Mouse (Mus musculus): ENCODE results near the gene Klhl21.

Klhl21 gene

GRCm38 (mm10) chr4:151995371-151996172 lies 13.0 kb upstream of the Klhl21 start:
- DNase-seq (ENCODE audit: low spot score in 2 of 2), result no peak

DNA sequence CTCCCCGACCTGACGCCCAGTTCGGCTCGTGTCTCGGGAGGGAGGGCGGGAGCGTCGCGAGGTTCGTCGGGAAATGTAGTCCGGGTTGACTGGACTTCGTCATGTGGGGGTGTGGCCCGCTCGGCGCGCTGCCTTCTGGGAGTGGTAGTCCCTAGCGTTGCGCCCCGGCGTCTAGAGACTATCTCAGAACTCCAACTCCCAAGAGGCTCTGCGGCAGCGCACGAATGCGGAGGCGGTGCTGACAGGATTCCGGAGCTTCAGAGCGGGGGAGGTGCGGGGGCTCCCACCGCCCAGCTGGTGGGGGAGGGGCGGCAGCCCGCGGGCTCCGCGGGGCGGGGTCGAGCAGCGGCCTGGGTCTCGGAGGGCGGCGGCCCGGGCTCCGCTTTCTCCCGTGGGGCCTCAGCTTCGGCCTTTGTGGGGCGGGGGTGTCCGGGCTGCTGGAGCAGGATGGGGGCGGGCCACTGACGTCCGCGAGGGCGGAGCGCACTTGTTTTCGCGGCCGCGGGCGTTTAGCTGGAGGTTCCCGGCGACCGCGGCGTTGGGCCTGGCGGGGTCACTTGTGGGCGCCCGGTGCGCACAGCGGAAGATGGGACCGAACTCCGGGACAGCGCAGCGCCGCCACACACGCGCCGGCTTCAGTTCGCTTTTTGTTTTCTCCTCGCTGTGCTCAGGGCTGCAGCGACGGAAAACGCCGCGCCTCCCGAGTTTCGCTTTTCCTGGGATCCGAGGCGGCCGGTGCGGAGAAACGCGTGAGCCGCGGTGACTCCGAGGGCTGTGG lies 12.2 kb upstream of the Klhl21 start, which contains the start of gene Phf13:
Gene Phf13 (minus strand): TSS at position 86 of the 778 bp plus-strand sequence.
- peak; percentile 99 to 100 for DNase-seq (ENCODE audit: low spot score in 2 of 2)

DNA sequence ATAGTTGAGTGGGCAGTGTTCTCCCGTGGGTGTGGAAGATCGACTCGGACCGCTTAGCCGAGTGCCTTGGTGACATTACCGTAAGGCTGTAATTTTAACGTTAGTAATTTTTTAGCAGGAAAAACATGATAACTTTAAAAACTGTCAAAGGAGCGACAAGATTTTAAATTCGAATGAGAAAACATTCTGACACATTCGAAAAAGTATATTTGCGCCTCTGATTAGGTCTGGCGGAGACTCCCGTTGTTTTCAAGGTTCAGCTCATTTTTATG lies 11.7 kb upstream of the Klhl21 start:
- no peak for DNase-seq (ENCODE audit: low spot score in 2 of 2)

GRCm38 (mm10) chr4:151997701-151998100 lies 10.9 kb upstream of the Klhl21 start:
- DNase-seq (ENCODE audit: low spot score in 2 of 2), result no peak

GRCm38 (mm10) chr4:151999481-151999880 lies 9.1 kb upstream of the Klhl21 start:
- no peak for DNase-seq (ENCODE audit: low spot score in 2 of 2)

GRCm38 (mm10) chr4:152000906-152001305 lies 7.7 kb upstream of the Klhl21 start:
- no peak for DNase-seq (ENCODE audit: low spot score in 2 of 2)

DNA sequence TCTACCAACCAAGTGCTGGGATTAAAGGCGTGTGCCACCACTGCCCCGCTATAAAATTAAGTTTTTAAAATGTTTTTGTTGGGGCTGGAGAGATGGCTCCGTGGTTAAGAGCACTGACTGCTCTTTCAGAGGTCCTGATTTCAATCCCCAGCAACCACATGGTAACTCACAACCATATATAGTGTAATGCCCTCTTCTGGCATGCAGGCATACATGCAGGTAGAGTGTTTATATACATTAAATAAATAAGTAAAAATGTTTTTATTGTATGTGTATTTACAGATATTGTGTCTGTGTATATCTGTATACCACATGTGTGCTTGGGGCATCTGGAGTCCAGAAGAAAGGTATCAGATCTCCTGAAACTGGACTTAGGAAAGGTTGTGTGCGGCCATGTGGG lies 7.3 kb upstream of the Klhl21 start:
- no peak for DNase-seq (ENCODE audit: low spot score in 2 of 2)

DNA sequence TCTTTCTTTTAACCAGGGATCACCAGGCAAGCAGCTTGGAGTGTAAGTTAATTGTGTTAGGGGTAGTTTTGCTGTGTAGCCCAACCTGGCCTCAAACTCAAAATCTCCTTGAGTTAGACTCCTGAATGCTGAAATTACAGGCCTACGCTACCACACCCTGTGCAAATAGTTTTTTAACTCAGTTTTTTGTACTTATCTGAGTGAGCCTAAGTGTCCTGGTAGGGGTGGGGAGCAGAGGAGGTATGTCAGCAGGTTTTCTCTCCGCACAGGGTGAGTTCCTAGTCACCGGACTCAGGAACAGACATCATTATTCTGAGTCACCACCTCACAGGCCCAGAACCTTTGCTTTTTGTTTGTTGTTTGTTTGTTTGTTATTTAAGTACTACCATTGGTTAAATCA lies 6.5 kb upstream of the Klhl21 start:
- no peak for DNase-seq (ENCODE audit: low spot score in 2 of 2)

- no peak for DNase-seq (ENCODE audit: low spot score in 2 of 2)
Measured at GRCm38 (mm10) chr4:152006137-152006536, 2.5 kb upstream of the Klhl21 start.

DNA sequence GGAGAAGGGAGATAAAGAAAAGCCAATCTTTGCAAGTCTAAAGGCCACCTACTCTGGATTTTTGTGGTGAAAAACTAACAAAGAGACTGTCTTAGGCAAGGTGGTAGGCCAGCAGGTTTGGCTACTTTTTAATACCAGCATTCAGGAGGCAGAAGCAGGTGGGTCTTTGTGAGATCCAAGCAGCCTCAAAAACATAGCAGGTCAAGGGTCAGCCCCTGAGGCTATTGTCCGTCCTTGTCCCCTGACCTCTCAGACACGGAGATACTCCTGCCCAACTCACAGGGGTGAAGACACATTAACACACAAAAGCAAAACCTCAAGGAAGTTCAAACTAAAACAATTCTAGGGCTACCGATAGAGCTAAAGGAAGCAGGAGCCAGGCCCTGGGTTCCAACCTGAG lies 1.8 kb upstream of the Klhl21 start:
- DNase-seq (ENCODE audit: low spot score in 2 of 2), result no peak

DNA sequence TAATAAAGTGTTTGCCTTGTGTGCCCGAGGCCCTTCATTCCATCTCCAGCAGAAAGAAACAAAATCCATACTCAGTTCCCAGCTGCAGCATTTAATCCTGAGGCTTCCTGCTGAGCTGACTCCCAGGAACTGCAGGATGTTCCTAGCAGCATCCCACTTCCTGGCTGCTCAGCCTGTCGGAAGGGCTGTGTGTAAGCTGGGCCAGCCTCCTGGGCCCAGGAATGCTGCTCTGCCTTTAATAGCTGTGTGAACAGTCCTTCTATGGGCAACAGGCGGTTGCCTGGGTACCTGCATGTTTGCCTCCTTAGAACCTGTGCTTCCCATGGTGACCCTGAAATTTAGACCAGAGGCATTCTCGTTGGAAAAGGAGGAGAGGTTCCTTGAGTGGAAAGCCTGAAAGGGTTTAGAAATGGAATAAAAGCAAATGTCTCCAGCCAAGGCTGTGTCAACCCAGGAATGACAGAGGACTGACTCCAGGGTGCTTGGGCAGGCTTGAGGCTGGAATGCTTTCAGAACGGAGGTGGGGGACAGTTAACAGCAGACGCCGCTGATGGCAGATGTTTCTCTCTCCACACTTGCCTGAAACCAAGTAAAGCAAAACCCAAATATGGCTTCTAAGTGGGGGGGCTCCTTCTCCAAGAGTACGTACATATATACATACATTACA lies 989 bp upstream of the Klhl21 start:
- DNase-seq (ENCODE audit: low spot score in 2 of 2), result peak in 1 of 2 experiments; percentile 26

- no peak for DNase-seq (ENCODE audit: low spot score in 2 of 2)
Measured at GRCm38 (mm10) chr4:152008148-152008500, 479 bp upstream of the Klhl21 start.

- peak; percentile 76 to 81 for DNase-seq (ENCODE audit: low spot score in 2 of 2)
Measured at GRCm38 (mm10) chr4:152009076-152010051, 761 bp downstream of the Klhl21 start.

DNA sequence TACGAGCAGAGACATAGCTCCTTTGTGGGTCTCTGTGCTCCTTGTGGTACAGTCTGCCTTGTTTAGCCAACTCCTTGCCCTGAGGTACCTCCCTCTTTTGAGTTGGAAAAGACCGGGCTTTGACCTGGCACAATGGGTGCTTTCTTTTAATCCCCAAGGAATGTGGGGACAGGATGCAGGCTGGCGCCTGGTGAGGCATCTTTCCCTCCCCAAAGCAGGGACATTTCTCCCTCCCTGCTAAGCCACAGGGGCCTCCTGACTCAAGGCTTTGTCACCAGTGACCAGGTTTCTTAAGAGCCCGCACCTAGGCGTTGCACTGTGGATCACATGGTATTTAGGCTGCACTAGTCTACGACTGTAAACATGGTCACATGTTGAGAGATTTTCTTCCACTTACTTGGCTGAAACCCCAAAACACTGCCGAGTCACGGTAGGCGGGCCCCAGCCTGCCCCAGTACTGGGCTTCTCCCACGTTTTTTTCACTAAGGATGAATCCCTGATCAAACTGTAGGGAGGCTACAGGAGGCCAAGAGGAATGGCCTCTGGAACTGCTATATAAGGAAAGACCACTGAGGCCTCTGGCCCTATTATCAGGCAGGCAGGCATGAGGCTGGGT lies 1.6 kb downstream of the Klhl21 start:
- peak in 1 of 2 experiments; percentile 42 for DNase-seq (ENCODE audit: low spot score in 2 of 2)

DNA sequence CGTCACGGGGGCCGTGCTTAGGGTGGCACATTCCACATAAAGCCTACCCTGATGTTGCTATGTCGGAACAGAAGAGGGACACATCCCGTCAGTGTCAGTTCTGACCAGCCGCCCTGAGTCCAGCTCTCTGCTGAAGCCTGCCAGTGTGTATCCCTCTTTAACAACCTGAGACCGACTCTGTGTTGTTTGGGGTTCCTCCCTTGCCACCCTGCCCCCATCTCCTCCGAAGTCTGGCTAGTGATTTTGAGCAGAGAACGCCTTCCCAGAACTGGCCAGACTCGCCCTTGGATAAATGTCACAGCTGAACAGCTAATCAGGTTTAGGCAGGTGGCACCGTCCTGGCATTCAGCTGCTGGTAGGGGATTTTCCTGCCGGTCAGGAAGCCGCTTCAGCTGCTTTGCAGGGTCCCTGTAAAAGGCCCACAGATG lies 2.1 kb downstream of the Klhl21 start:
- DNase-seq (ENCODE audit: low spot score in 2 of 2), result no peak

GRCm38 (mm10) chr4:152011171-152011760 lies 2.7 kb downstream of the Klhl21 start:
- DNase-seq (ENCODE audit: low spot score in 2 of 2), result no peak

- no peak for DNase-seq (ENCODE audit: low spot score in 2 of 2)
Measured at GRCm38 (mm10) chr4:152012109-152012508, 3.5 kb downstream of the Klhl21 start.

- no peak for DNase-seq (ENCODE audit: low spot score in 2 of 2)
Measured at GRCm38 (mm10) chr4:152013036-152013813, 4.6 kb downstream of the Klhl21 start.

DNA sequence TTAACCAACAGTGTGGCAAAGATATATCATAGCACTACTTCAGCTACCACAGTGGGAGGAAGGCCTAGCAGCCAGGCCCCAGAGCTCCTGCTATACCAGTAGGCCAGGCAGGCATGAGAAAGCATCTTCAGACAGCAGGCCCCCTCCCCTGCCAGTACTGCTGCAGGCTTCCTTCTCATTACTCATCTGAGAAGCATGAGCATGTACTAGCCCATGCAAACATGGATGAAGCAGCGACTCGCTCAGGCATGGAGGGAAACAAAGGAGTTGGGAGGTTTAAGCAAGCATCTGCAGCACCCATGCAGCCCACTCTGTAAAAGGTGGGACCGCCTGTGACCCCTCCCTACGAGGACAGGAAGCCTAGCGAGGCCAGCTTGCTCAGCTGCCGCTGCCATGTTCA lies 10.5 kb downstream of the Klhl21 start:
- no peak for DNase-seq (ENCODE audit: low spot score in 2 of 2)

GRCm38 (mm10) chr4:152020024-152020423 lies 11.4 kb downstream of the Klhl21 start:
- no peak for DNase-seq (ENCODE audit: low spot score in 2 of 2)

All from right cerebral cortex, adult 2 months (tissue).